Mouse (Mus musculus): ENCODE data around the gene Actn3. TPM values are rescaled to one million over a fixed set of nuclear protein-coding genes. Genes with fewer than 3 reads are reported as not detected.

Gene Actn3
- polyA plus RNA-seq, 1 experiment from 2014 or later: 6.5 TPM

GRCm38 (mm10) chr19:4811909-4812242 is 65.8 kb downstream of the Actn3 start:
- H3K9ac ChIP-seq (ENCODE audit: low read length): peak overlapping the region; percentile 77
- WGBS: 5% methylated on average over 12 of the region's 12 CpGs
- DNase-seq (ENCODE audit: low spot score) (no peak), ATAC-seq (ENCODE audit: insufficient read depth, low FRiP score, low TSS enrichment) (no peak)
- no peaks in the 10 kb centered on the region for H3K9me3 ChIP-seq (ENCODE audit: control insufficient read depth, low read length)
- no peaks in the 10 kb centered on the region for H3K36me3 ChIP-seq (ENCODE audit: control insufficient read depth, insufficient read depth, low read length)
- peaks cover 15% of the 10 kb centered on the region for H3K4me1 ChIP-seq (ENCODE audit: control insufficient read depth, insufficient read depth, low read length)
- H3K27ac ChIP-seq (ENCODE audit: low read depth, low read length): peak overlapping the region; percentile 80; the same call in 1 of the 2 replicates
- H3K4me3 ChIP-seq (ENCODE audit: low read depth, low read length): peak overlapping the region; percentile 88
- peak overlapping the region; percentile 49 for H3K4me2 ChIP-seq (ENCODE audit: low read depth)
- H3K27me3 ChIP-seq (ENCODE audit: control insufficient read depth, insufficient read depth, low read length): no peaks in the 10 kb centered on the region

Other genes starting within 250 kb of the Actn3 start
- 2.5 and 2.7 TPM in 2 replicates for gene Gm960, start 179.2 kb downstream of the Actn3 start, polyA plus RNA-seq (2014; fragmentation: Nextera tagmentation; extraction: Ambion mirVana)
- 23.4 and 26.1 TPM in 2 replicates for gene Sptbn2, start 166.7 kb downstream of the Actn3 start, polyA plus RNA-seq (2014; fragmentation: Nextera tagmentation; extraction: Ambion mirVana)
- 133 and 136 TPM in 2 replicates for gene Rbm4b, start 121.4 kb downstream of the Actn3 start, polyA plus RNA-seq (2014; fragmentation: Nextera tagmentation; extraction: Ambion mirVana)
- gene Rbm4, start 84.0 kb downstream of the Actn3 start, polyA plus RNA-seq (2014; fragmentation: Nextera tagmentation; extraction: Ambion mirVana): 131 and 134 TPM in 2 replicates
- 8.5 and 24.4 TPM in 2 replicates for gene Gm21992, start 66.3 kb downstream of the Actn3 start, polyA plus RNA-seq (2014; fragmentation: Nextera tagmentation; extraction: Ambion mirVana)
- gene Rbm14, start 66.3 kb downstream of the Actn3 start, polyA plus RNA-seq (2014; fragmentation: Nextera tagmentation; extraction: Ambion mirVana): 113 and 116 TPM in 2 replicates
- gene Ccs, start 38.6 kb downstream of the Actn3 start, polyA plus RNA-seq (2014; fragmentation: Nextera tagmentation; extraction: Ambion mirVana): 41.4 and 41.5 TPM in 2 replicates
- 0.13 TPM in 1 of 2 replicates, not detected in the other for gene Ccdc87, start 38.5 kb downstream of the Actn3 start, polyA plus RNA-seq (2014; fragmentation: Nextera tagmentation; extraction: Ambion mirVana)
- 40.6 and 41.8 TPM in 2 replicates for gene Ctsf, start 22.8 kb downstream of the Actn3 start, polyA plus RNA-seq (2014; fragmentation: Nextera tagmentation; extraction: Ambion mirVana)
- gene Zdhhc24, start 759 bp upstream of the Actn3 start, polyA plus RNA-seq (2014; fragmentation: Nextera tagmentation; extraction: Ambion mirVana): 12.1 and 14.1 TPM in 2 replicates
- gene Bbs1, start 28.7 kb upstream of the Actn3 start, polyA plus RNA-seq (2014; fragmentation: Nextera tagmentation; extraction: Ambion mirVana): 4.8 and 7.9 TPM in 2 replicates
- 164 and 171 TPM in 2 replicates for gene Dpp3, start 50.4 kb upstream of the Actn3 start, polyA plus RNA-seq (2014; fragmentation: Nextera tagmentation; extraction: Ambion mirVana)
- gene Peli3, start 65.2 kb upstream of the Actn3 start, polyA plus RNA-seq (2014; fragmentation: Nextera tagmentation; extraction: Ambion mirVana): 3.4 and 3.5 TPM in 2 replicates
- 143 and 150 TPM in 2 replicates for gene Mrpl11, start 84.2 kb upstream of the Actn3 start, polyA plus RNA-seq (2014; fragmentation: Nextera tagmentation; extraction: Ambion mirVana)
- 0.12 TPM in 1 of 2 replicates, not detected in the other for gene Npas4, start 112.4 kb upstream of the Actn3 start, polyA plus RNA-seq (2014; fragmentation: Nextera tagmentation; extraction: Ambion mirVana)
- 3.9 and 6.2 TPM in 2 replicates for gene Slc29a2, start 146.0 kb upstream of the Actn3 start, polyA plus RNA-seq (2014; fragmentation: Nextera tagmentation; extraction: Ambion mirVana)
- gene B4gat1, start 160.9 kb upstream of the Actn3 start, polyA plus RNA-seq (2014; fragmentation: Nextera tagmentation; extraction: Ambion mirVana): 37.9 and 39.8 TPM in 2 replicates
- gene AC124502.3, start 161.0 kb upstream of the Actn3 start, polyA plus RNA-seq (2014; fragmentation: Nextera tagmentation; extraction: Ambion mirVana): 1.2 and 2.8 TPM in 2 replicates
- gene Brms1, start 163.4 kb upstream of the Actn3 start, polyA plus RNA-seq (2014; fragmentation: Nextera tagmentation; extraction: Ambion mirVana): 65.5 and 78.9 TPM in 2 replicates
- 1.1 and 2.3 TPM in 2 replicates for gene Rin1, start 172.6 kb upstream of the Actn3 start, polyA plus RNA-seq (2014; fragmentation: Nextera tagmentation; extraction: Ambion mirVana)
- 30.1 and 34.7 TPM in 2 replicates for gene Cd248, start 190.2 kb upstream of the Actn3 start, polyA plus RNA-seq (2014; fragmentation: Nextera tagmentation; extraction: Ambion mirVana)
- 1.8 and 2.0 TPM in 2 replicates for gene Tmem151a, start 207.6 kb upstream of the Actn3 start, polyA plus RNA-seq (2014; fragmentation: Nextera tagmentation; extraction: Ambion mirVana)
- gene Yif1a, start 210.6 kb upstream of the Actn3 start, polyA plus RNA-seq (2014; fragmentation: Nextera tagmentation; extraction: Ambion mirVana): 80.4 and 88.0 TPM in 2 replicates
- 110 and 127 TPM in 2 replicates for gene Cnih2, start 220.6 kb upstream of the Actn3 start, polyA plus RNA-seq (2014; fragmentation: Nextera tagmentation; extraction: Ambion mirVana)
- 250 and 266 TPM in 2 replicates for gene Rab1b, start 229.2 kb upstream of the Actn3 start, polyA plus RNA-seq (2014; fragmentation: Nextera tagmentation; extraction: Ambion mirVana)
- 40.2 and 43.5 TPM in 2 replicates for gene Klc2, start 240.7 kb upstream of the Actn3 start, polyA plus RNA-seq (2014; fragmentation: Nextera tagmentation; extraction: Ambion mirVana)